Mouse (Mus musculus) hematopoietic stem cell, adult 5-6 weeks (primary cell): Measurements from ENCODE around the gene Dyrk1b. TPM values are rescaled to one million over a fixed set of nuclear protein-coding genes. Genes with fewer than 3 reads are reported as not detected.
"Not testable (repeated sequence)": the region's sequence is repeated elsewhere in the genome, so short reads cannot be mapped to it uniquely, and the experiment has no call there.

Experiments
- ATAC-seq, 2 experiments: fragments of 125-278 bp in 1 of 2; replicated peaks in 1 of 2; 2 replicates each; pipeline ENCODE4 v1.8.0; 2016 to 2017; ENCODE audit warnings: inconsistent platforms in 2 of 2, mild to moderate bottlenecking in 2 of 2, moderate number of reproducible peaks in 2 of 2, low read depth in 1 of 2, moderate TSS enrichment in 1 of 2; ENCODE audit not compliant: low FRiP score in 2 of 2, poor library complexity in 2 of 2, severe bottlenecking in 2 of 2, insufficient read depth in 1 of 2, low TSS enrichment in 1 of 2
- total RNA-seq: library from RNA; stranded (forward); fragments of 172-1452, 232-1000 nt; gene quantifications from 2 replicates; pipeline ENCODE4 v1.2.3, GENCODE M21; 2017

Gene Dyrk1b
- total RNA-seq, 1 experiment from 2014 or later = 4.7 TPM

DNA sequence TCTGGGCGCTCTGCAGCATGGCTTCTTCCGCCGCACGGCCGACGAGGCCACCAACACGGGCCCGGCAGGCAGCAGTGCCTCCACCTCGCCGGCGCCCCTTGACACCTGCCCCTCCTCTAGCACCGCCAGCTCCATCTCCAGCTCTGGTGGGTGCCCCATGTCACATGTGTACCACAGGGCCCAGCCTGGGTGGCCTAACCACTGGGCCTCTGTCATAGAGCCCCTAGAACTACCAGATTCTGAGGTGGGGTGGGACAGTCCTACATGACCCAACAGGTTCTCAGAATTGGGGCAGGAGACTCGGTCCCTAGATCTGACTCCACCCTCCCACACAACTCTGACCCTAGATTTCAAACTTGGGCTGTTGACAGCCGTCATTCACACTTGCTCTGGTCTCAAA is 6.6 kb downstream of the Dyrk1b start:
- no peak for ATAC-seq

DNA sequence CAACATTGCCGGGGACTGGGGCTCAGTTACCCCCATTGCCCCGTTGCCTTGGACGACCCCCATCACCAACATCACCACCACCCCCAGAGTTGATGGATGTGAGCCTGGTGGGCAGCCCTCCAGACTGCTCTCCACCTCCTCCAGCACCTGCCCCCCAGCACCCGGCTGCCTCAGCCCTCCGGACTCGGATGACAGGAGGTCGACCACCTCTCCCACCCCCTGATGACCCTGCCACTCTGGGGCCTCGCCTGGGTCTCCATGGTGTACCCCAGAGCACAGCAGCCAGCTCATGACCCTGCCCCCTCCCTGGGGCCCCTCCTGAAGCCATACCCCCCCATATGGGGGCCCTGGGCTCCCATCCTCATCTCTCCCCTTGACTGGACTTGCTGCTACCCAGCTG is 7.4 kb downstream of the Dyrk1b start:
- ATAC-seq = no peak

DNA sequence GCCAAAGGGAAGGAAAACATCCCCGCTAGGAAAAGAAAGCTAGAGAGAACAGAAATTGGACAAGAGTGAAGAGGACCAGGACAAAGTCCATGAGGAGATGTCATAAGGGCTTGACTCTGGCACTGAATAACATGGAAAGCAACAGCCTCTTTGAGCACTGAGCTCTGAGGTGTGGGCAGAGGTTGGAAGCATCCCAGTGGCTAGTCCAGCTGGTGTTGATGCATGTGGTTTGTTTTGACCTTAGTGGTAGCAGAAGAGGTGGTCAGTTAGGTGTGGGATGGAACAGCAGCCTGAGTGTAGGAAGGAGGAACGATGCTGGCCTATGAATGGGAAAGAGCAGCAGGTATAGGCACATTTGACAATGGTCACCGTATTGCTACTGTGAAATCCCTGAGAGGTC is 12.2 kb downstream of the Dyrk1b start:
- no peak for ATAC-seq

DNA sequence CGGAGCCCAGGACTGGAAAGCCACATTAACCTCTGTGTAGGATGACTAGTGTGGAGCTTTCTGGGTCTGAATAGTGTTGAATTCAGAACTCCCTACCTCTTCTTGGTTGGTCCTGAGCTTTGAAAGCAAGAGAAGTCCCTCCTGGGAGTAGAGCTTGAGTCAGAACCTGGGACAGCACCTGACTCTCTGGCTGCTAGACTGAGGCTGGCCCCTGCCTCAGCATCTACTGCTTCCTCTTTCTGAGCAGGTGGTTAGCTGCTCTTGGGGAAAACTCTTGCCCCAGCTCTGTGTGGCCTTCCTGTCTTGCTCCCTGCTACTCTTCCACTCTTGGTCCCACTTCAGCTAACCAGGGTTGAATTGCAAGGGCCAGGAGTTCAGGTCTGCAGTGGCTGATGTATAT is 12.6 kb downstream of the Dyrk1b start:
- ATAC-seq = peak; percentile 69 to 86

DNA sequence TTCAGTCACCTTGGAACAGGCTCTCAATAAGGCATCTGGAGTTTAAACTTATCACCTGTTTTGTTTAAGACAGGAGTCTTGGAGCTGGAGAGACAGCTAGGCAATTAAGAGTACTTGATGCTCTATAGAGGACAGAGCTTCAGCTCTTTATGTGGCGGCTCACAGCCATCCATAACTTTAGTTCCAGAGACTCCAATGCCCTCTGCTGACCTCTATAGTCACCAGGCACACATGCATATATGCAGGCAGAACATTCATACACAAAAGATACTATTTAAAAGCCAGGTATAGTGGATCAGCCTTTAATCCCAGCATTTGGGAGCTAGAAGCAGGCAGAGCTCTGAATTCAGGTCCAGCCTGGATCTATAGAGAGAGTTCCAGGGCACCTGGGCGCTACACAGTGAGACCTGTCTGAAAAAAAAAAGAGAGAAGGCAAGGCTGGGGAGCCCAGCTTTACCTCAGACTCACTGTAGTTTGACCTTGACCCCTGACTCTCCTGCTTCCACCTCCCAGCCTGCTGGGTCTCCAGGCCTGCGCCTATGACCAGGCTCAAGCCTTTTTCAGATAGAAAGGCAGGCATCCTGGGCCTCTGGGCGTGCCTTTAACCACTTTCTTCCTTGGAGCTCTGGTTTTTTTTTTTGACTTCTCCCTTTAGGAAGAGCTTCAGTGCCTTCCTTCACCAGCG is 16.3 kb downstream of the Dyrk1b start:
- no peak for ATAC-seq

DNA sequence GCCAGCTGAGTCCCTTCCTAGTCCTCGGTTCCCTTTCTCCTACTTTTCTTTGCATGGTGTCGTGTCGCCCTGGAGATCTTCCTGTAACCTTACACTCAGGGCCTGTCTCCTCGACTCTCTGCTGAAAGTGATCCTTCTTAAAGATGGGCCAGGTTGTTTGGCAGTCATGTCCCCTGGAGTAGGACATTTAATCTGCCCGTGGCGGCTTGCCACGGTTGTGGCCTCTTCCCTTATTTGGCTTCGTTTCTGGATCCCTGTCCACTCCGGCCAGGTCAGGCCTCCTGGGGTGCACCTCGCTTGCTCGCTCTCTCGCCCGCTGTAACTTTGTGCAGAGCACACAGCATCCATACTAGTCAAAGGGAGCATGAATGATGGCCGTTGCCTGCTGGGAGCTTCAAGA is 17.3 kb downstream of the Dyrk1b start:
- ATAC-seq = no peak

DNA sequence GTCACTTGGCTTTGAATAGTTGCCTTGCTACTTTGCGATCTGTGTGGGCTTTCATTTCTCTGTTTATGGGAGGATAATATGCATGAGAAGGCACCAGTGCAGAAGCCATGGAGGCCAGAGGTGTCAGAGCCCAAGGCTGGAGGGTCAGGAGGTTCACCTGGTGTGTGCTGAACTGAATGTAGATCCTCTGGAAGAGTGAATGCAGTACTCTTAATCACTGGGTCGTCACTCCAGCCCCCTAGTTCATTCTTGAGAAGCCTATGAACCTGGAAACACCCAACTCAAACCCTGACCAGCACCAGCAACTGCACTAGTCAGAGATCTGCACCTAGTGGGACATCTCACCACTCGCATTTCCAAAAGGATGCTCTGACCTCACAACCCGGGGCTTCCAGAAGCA is 19.8 kb downstream of the Dyrk1b start:
- ATAC-seq = no peak

DNA sequence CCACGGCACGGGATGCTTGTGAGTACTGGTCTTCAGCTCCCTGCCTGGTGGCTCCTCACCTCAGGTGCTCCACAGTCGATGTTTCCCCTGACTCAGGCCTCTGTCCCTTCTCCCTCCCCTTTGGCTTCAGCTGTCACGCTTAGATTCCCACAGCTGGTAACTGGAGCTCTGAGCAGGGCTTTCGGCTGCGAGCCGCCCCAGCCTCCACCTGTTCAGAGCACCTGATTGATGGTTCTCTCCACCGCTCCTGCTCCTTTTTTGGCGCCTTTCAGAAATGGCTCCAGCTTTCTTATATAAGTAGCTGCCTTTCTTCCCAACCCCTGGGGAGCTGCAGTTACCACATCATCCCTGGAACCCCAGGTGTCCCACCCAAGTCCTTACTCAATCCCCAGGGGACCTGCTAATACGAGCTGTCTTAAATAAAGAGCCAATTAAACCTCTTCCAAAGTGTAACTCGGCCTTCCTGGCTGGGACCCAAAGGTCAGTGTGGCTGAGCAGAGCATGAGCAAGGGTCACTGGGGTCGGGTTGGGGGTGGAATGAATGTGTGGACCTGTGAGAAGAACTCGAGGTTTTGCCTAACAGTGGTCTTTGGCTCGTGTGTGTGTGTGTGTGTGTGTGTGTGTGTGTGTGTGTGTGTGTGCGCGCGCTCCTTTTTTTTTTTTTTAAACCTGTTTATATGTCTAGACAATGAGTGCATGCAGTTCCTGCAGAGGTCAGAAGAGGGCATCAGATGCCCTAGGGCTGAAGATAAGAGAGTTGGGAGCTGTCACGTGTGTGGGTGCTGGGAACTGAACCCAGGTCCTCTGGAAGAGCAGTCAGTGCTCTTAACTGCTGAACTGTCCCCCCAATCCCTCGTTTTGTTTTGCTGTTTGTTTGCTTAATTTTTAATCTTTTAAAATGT is 24.2 kb downstream of the Dyrk1b start:
- ATAC-seq = no peak

DNA sequence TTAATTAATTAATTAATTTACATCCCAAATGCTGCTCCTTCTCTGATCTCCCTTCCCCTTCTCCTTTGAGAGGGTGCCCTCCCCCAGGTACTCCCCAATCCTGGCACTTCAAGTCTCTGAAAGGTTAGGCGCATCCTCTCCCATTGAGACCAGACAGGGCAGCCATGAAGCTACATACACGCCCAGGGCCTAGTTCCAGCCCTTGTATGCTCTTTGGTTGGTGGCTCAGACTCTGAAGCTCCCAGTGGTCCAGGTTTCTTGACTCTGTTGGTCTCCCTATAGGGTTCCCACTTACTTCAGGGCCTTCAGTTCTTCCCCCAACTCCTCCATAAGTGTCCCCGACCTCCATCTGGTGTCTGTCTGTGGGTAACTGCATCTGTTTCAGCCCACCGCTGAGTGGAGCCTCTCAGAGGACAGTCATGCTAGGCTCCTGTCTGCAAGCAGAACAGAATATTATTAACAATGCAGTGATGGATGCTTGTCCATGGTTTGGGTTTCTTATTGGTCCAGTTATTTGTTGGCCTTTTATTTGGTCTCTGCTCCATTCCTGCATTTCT is 26.9 kb downstream of the Dyrk1b start:
- no peak for ATAC-seq

DNA sequence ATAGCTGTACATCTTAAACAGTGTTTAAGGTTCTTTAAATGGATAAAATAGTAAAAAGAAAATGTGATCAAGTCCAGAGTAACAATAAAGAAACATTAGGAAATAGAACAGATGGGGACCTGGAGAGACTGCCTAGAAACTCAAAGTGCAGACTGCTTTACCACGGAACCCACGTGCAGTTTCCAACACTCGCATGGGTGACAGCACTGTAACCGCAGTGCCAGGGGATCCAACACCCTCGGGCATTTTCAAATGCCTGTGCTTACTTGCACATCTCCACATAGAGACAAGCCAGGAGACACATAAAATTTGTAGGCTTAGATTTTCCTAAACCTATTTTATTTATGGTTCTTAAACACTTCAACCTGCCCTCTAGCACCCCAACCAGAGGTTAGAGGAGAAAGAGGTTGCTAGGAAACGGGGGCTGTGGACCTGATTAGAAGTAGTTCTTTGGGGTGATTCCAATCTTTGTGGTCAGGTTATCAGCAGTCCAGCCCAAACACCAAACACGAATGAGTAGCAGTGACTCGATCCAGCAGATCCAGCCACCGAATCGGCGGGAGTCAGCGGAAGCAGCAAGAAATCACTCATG is 29.2 kb downstream of the Dyrk1b start:
- ATAC-seq = peak; percentile 12 to 25; a peak in 2 of 4 replicates

DNA sequence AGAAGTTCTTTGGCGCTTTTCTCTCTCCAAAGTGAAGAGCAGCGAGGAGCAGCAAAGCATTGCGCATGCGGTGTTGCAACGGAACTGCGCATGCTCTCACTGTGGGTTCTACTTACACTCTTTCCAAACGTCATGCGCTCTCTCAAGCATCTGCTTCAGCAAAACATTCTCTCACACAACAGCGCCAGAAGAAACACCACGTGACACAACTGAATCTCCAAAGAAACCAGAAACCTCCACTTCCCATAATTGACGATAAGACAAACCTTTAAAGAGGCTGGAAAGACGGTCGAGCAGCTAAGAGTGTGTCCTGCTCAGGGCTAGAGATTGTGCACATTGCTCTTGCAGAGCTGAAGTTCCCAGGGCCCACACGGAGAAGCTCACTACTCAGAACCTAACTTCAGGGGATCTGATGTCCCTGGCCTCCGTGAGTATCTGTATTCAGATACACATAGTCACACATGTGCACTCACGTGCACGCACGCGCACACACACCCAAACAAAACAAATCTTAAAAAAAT is 29.8 kb downstream of the Dyrk1b start:
- ATAC-seq = peak; percentile 53 to 83; a peak in 3 of 4 replicates

DNA sequence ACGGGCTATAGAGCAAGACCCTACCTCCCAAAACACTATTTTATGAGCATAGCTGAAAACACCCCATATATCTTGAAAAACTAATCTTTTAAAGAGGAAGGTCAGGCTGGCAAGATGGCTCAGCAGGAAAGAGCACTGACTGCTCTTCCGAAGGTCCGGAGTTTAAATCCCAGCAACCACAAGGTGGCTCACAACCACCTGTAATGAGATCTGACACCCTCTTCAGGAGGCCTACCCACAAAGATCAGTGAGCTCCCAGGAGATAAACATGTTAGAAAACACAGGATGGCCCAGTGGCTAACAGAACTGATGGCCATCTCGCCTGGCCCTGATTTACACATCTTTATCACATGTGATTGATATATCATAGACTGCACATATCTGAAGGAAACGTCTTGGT is 31.5 kb downstream of the Dyrk1b start:
- no peak for ATAC-seq

DNA sequence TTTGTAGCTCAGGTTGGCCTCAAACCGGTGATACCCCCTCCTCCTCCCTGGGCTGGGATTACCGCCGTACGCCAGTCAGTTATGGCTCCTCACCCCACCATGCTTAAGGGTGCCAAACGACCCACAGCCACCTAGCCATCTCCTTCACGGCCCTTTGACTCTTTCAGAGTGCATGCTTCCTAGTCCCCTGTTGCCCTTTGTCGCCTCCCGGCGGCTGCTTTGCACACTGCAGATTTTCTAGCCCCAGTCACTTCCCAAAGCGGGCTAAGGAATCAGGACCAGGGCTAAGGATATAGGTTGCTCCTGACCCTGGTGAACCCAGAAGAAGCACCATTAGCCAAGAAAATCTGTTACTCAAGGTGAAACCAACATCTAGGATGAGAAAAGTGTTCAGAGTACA is 34.9 kb downstream of the Dyrk1b start:
- peak; percentile 65 to 88 for ATAC-seq

DNA sequence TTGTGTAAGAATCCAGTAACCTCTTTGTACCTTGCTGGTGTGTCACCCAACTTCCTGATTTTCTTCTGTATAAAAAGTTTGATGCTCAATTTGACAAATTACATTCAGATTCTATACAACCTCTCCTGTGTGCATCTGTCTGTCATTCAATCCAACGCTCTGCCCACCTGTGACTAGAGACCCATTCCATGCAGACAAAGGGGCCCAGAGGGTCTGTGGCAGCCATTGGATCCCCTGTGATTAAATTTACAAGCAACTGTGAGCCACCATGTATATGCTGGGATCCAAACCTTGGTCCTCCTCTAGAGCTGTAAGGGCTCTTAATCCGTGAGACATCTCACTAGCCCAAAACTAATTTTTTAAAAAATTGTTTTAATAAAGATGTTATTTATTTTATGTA is 36.7 kb downstream of the Dyrk1b start:
- not testable (repeated sequence) for ATAC-seq

DNA sequence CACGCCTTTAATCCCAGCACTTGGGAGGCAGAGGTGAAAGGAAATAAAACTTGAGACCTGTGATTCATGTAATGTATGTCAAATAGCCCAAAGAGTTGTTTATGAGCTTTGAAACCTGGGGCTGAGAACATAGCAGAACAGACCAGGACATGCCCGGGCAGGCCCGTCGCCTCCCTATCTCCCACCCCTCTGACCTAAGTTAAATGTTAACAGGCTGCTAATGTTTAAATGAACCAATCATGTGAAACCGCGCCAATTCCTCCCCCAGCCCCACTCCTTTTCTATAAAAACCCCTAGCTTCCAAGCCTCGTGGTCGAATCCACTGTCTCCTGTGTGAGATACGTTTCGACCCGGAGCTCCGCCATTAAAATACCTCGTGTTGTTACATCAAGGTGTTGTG is 38.5 kb downstream of the Dyrk1b start:
- not testable (repeated sequence) for ATAC-seq

DNA sequence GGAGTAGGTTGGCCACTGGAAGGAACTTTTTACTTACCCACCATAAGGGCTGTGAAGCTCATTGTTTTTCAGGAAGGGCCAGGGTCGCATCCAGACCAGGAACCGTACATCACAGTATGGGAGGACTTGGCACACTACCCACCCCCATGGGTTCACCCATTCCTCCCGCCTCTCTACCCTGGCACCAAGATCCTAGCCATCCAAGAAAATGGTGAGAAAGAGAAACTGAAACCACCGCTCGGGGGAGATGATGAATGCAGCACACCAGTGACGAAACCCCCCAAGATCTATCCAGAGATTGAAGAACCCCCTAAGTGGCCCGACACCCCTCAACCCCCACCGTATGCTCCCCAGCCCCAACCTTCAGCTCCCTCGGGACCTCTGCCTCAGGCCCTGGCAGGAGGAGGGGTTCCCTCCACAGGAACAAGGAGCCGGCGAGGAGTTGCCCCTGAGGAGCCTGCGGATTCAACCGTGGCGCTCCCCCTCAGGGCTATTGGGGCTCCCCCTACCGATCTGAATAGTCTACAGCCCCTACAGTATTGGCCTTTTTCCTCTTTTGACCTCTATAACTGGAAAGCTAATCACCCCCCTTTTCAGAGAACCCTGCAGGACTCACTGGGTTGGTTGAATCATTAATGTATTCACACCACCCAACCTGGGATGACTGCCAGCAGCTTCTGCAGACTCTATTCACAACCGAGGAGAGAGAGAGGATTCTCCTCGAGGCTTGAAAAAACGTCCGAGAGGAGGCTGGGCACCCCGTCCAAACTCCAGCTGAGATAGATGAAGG is 39.9 kb downstream of the Dyrk1b start:
- ATAC-seq = not testable (repeated sequence)

DNA sequence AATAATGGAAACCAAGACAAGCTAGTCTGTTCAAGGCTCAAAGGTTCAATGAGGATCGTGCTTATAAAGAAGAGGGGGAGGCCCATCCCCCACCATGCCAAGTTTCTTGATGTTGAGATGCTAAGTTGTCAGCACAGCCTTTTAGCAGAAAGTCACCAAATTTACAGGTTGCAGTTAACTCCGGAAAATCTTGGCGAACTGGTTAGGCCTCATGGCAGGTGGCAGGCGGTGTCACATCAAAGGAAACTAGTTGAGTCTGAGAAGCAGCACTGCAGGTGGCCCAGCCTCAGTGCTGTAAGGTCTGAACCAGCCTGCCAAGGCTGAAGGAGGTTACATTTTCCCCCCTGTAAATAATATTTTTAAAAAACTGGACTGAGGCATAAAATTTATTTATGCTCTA is 47.6 kb downstream of the Dyrk1b start:
- not testable (repeated sequence) for ATAC-seq
